Mouse (Mus musculus) kidney, adult 18-20 months (tissue): ENCODE measurements around the gene Cryaa.
A peak's percentile ranks its signal among the peaks of the same experiment; 100 is the strongest.
"Not testable (repeated sequence)": the region's sequence is repeated elsewhere in the genome, so short reads cannot be mapped to it uniquely, and the experiment has no call there.

Source experiments
- DNase-seq: peaks from one replicate; pipeline ENCODE4 v3.0.0; 2021

Cryaa gene

GRCm38 (mm10) chr17:31660661-31661250 lies 16.9 kb upstream of the Cryaa start:
- DNase-seq, result peak; percentile 38

GRCm38 (mm10) chr17:31662855-31663254 lies 14.8 kb upstream of the Cryaa start:
- no peak for DNase-seq

GRCm38 (mm10) chr17:31664760-31665159 lies 12.8 kb upstream of the Cryaa start:
- peak; percentile 89 for DNase-seq

- no peak for DNase-seq
Measured at GRCm38 (mm10) chr17:31668306-31668705, 9.3 kb upstream of the Cryaa start.

- no peak for DNase-seq
Measured at GRCm38 (mm10) chr17:31670163-31670562, 7.4 kb upstream of the Cryaa start.

GRCm38 (mm10) chr17:31671698-31672097 lies 5.9 kb upstream of the Cryaa start:
- DNase-seq, result peak; percentile 11

GRCm38 (mm10) chr17:31672279-31672678 lies 5.3 kb upstream of the Cryaa start:
- no peak for DNase-seq

- DNase-seq, result no peak
Measured at GRCm38 (mm10) chr17:31674426-31674825, 3.2 kb upstream of the Cryaa start.

GRCm38 (mm10) chr17:31680450-31680849 lies 2.8 kb downstream of the Cryaa start:
- no peak for DNase-seq

GRCm38 (mm10) chr17:31685514-31686224 lies 8.1 kb downstream of the Cryaa start:
- peak; percentile 87 for DNase-seq

GRCm38 (mm10) chr17:31686225-31686564 lies 8.6 kb downstream of the Cryaa start:
- no peak for DNase-seq

- no peak for DNase-seq
Measured at GRCm38 (mm10) chr17:31688112-31688511, 10.5 kb downstream of the Cryaa start.

GRCm38 (mm10) chr17:31689606-31690005 lies 12.0 kb downstream of the Cryaa start:
- no peak for DNase-seq

- DNase-seq, result no peak
Measured at GRCm38 (mm10) chr17:31692918-31693317, 15.3 kb downstream of the Cryaa start.

- peak; percentile 83 for DNase-seq
Measured at GRCm38 (mm10) chr17:31693330-31694022, 15.9 kb downstream of the Cryaa start.

- no peak for DNase-seq
Measured at GRCm38 (mm10) chr17:31694023-31694376, 16.4 kb downstream of the Cryaa start.

GRCm38 (mm10) chr17:31694949-31695348 lies 17.3 kb downstream of the Cryaa start:
- no peak for DNase-seq

- not testable (repeated sequence) for DNase-seq
Measured at GRCm38 (mm10) chr17:31695356-31695755, 17.7 kb downstream of the Cryaa start.

- no peak for DNase-seq
Measured at GRCm38 (mm10) chr17:31698347-31698746, 20.7 kb downstream of the Cryaa start.

GRCm38 (mm10) chr17:31703276-31703980 lies 25.8 kb downstream of the Cryaa start:
- peak; percentile 49 for DNase-seq

- peak; percentile 41 for DNase-seq
Measured at GRCm38 (mm10) chr17:31705271-31706020, 27.8 kb downstream of the Cryaa start.

GRCm38 (mm10) chr17:31709121-31709741 lies 31.6 kb downstream of the Cryaa start:
- peak; percentile 43 for DNase-seq
